Mouse (Mus musculus) spleen, adult 18-20 months (tissue): Measurements from ENCODE around the gene Gcnt7.

ENCODE experiments used
- DNase-seq, 2 experiments: peaks; one replicate each; pipeline ENCODE4 v3.0.0; 2022; ENCODE audit warnings: mixed read lengths in 2 of 2

Gcnt7 gene

GRCm38 (mm10) chr2:172401116-172401825 is 57.1 kb downstream of the Gcnt7 start:
- peak; percentile 49 to 57 for DNase-seq
